Mouse (Mus musculus): ENCODE measurements around the gene Git2. TPM values are rescaled to one million over a fixed set of nuclear protein-coding genes. Genes with fewer than 3 reads are reported as not detected.
A peak's percentile ranks its signal among the peaks of the same experiment; 100 is the strongest.

The Git2 gene
- polyA plus RNA-seq, 1 experiment from 2014 or later, result 36.5 TPM

- Histone ChIP-seq H3K9me3 (ENCODE audit: low read length) (no peaks in the 10 kb centered on the region), H3K27ac (ENCODE audit: low read length) (no peak overlapping the region), H3K36me3 (ENCODE audit: insufficient read depth, low read length) (no peaks in the 10 kb centered on the region), H3K4me2 (replicated peaks; ENCODE audit: low read depth, low read length) (no peak overlapping the region), H3K27me3 (replicated peaks; ENCODE audit: insufficient read depth, low read length) (no peaks in the 10 kb centered on the region), H3K4me1 (ENCODE audit: insufficient read depth, low read depth, low read length) (peaks cover 10% of the 10 kb centered on the region; the same call in 1 of the 2 replicates), H3K9ac (replicated peaks; ENCODE audit: low read depth) (no peak overlapping the region), H3K4me3 (ENCODE audit: low read depth, low read length) (no peak overlapping the region)
- WGBS, result 47% methylated on average over 7 of the region's 7 CpGs
- peak; percentile 44 for DNase-seq (ENCODE audit: low spot score)
- TF ChIP-seq CTCF (IDR thresholded peaks at IDR 0.05) (no peak), EP300 (IDR thresholded peaks at IDR 0.05) (no peak)
- no peak for ATAC-seq
Measured at GRCm38 (mm10) chr5:114686726-114687210, 88.5 kb downstream of the Git2 start.

- Histone ChIP-seq H3K9ac (replicated peaks; ENCODE audit: low read depth) (no peak overlapping the region), H3K4me2 (replicated peaks; ENCODE audit: low read depth, low read length) (no peak overlapping the region), H3K27me3 (replicated peaks; ENCODE audit: insufficient read depth, low read length) (no peaks in the 10 kb centered on the region), H3K9me3 (ENCODE audit: low read length) (no peaks in the 10 kb centered on the region), H3K27ac (ENCODE audit: low read length) (no peak overlapping the region), H3K36me3 (ENCODE audit: insufficient read depth, low read length) (no peaks in the 10 kb centered on the region), H3K4me1 (ENCODE audit: insufficient read depth, low read depth, low read length) (peaks cover 10% of the 10 kb centered on the region; the same call in 1 of the 2 replicates), H3K4me3 (ENCODE audit: low read depth, low read length) (no peak overlapping the region)
- no peak for ATAC-seq
- WGBS, result 79% methylated on average over 5 of the region's 5 CpGs
- no peak for DNase-seq (ENCODE audit: low spot score)
- TF ChIP-seq CTCF (IDR thresholded peaks at IDR 0.05), result no peak
Measured at GRCm38 (mm10) chr5:114685986-114686385, 89.3 kb downstream of the Git2 start.

GRCm38 (mm10) chr5:114681717-114682116 lies 93.6 kb downstream of the Git2 start:
- no peak overlapping the region for H3K9ac ChIP-seq (replicated peaks; ENCODE audit: low read depth)
- ATAC-seq (peak; percentile 79), DNase-seq (ENCODE audit: low spot score) (peak; percentile 68)
- H3K27me3 ChIP-seq (replicated peaks; ENCODE audit: insufficient read depth, low read length), result no peaks in the 10 kb centered on the region
- no peaks in the 10 kb centered on the region for H3K36me3 ChIP-seq (ENCODE audit: insufficient read depth, low read length)
- 42% methylated on average over 8 of the region's 8 CpGs for WGBS
- TF ChIP-seq EP300 (IDR thresholded peaks at IDR 0.05) (peak; percentile 57), CTCF (IDR thresholded peaks at IDR 0.05) (no peak)
- peak overlapping the region; percentile 68 for H3K27ac ChIP-seq (ENCODE audit: low read length)
- H3K9me3 ChIP-seq (ENCODE audit: low read length), result no peaks in the 10 kb centered on the region
- H3K4me1 ChIP-seq (ENCODE audit: insufficient read depth, low read depth, low read length), result peaks cover 3% of the 10 kb centered on the region; the same call in 1 of the 2 replicates
- no peak overlapping the region for H3K4me2 ChIP-seq (replicated peaks; ENCODE audit: low read depth, low read length)
- no peak overlapping the region for H3K4me3 ChIP-seq (ENCODE audit: low read depth, low read length)

GRCm38 (mm10) chr5:114680676-114681285 lies 94.5 kb downstream of the Git2 start:
- Histone ChIP-seq H3K27me3 (replicated peaks; ENCODE audit: insufficient read depth, low read length) (no peaks in the 10 kb centered on the region), H3K36me3 (ENCODE audit: insufficient read depth, low read length) (peaks cover 3% of the 10 kb centered on the region; the same call in 1 of the 2 replicates), H3K4me3 (ENCODE audit: low read depth, low read length) (no peak overlapping the region), H3K4me1 (ENCODE audit: insufficient read depth, low read depth, low read length) (peaks cover 3% of the 10 kb centered on the region; the same call in 1 of the 2 replicates), H3K9me3 (ENCODE audit: low read length) (no peaks in the 10 kb centered on the region), H3K4me2 (replicated peaks; ENCODE audit: low read depth, low read length) (no peak overlapping the region), H3K9ac (replicated peaks; ENCODE audit: low read depth) (0 out of 2 replicates have a peak overlapping the region, but pooled peaks have one; percentile 5), H3K27ac (ENCODE audit: low read length) (peak overlapping the region; percentile 68)
- TF ChIP-seq EP300 (IDR thresholded peaks at IDR 0.05) (no peak), CTCF (IDR thresholded peaks at IDR 0.05) (no peak)
- WGBS, result 29% methylated on average over 19 of the region's 19 CpGs
- ATAC-seq, result peak; percentile 39; the same call in 1 of the 2 replicates
- DNase-seq (ENCODE audit: low spot score), result peak; percentile 55

- no peak for TF ChIP-seq CTCF (IDR thresholded peaks at IDR 0.05)
- no peak for TF ChIP-seq EP300 (IDR thresholded peaks at IDR 0.05)
- H3K4me3 ChIP-seq (ENCODE audit: low read depth, low read length), result no peak overlapping the region
- H3K9me3 ChIP-seq (ENCODE audit: low read length), result no peaks in the 10 kb centered on the region
- peaks cover 3% of the 10 kb centered on the region; the same call in 1 of the 2 replicates for H3K36me3 ChIP-seq (ENCODE audit: insufficient read depth, low read length)
- 0 out of 2 replicates have a peak overlapping the region, but pooled peaks have one; percentile 5 for H3K9ac ChIP-seq (replicated peaks; ENCODE audit: low read depth)
- H3K27me3 ChIP-seq (replicated peaks; ENCODE audit: insufficient read depth, low read length), result no peaks in the 10 kb centered on the region
- DNase-seq (ENCODE audit: low spot score) (no peak), ATAC-seq (no peak)
- WGBS, result 71% methylated on average over 17 of the region's 17 CpGs
- H3K27ac ChIP-seq (ENCODE audit: low read length), result peak overlapping the region; percentile 68
- no peak overlapping the region for H3K4me2 ChIP-seq (replicated peaks; ENCODE audit: low read depth, low read length)
- H3K4me1 ChIP-seq (ENCODE audit: insufficient read depth, low read depth, low read length), result peaks cover 3% of the 10 kb centered on the region; the same call in 1 of the 2 replicates
Measured at GRCm38 (mm10) chr5:114679841-114680591, 95.3 kb downstream of the Git2 start.

Small RNA genes within 50 kb of the gene (microRNA-seq; reads per million reads assigned to microRNA genes)
- gene Mir7028, result not detected

Other genes with a start within 250 kb of the Git2 start
- 1.9 and 2.3 TPM in 2 replicates for gene Fam222a, start 207.5 kb downstream of the Git2 start, polyA plus RNA-seq (2015; fragmentation: Nextera tagmentation; extraction: Ambion mirVana)
- gene Trpv4, start 117.1 kb downstream of the Git2 start, polyA plus RNA-seq (2015; fragmentation: Nextera tagmentation; extraction: Ambion mirVana), result 2.2 and 3.4 TPM in 2 replicates
- gene Gltp, start 84.5 kb downstream of the Git2 start, polyA plus RNA-seq (2015; fragmentation: Nextera tagmentation; extraction: Ambion mirVana), result 88.2 and 89.4 TPM in 2 replicates
- gene Tchp, start 67.8 kb downstream of the Git2 start, polyA plus RNA-seq (2015; fragmentation: Nextera tagmentation; extraction: Ambion mirVana), result 9.4 and 10.0 TPM in 2 replicates
- gene Ankrd13a, start 840 bp downstream of the Git2 start, polyA plus RNA-seq (2015; fragmentation: Nextera tagmentation; extraction: Ambion mirVana), result 110 and 115 TPM in 2 replicates
- gene 1500011B03Rik, start 48.0 kb upstream of the Git2 start, polyA plus RNA-seq (2015; fragmentation: Nextera tagmentation; extraction: Ambion mirVana), result 72.8 and 97.5 TPM in 2 replicates
- not detected in 2 replicates for gene 4930519G04Rik, start 78.1 kb upstream of the Git2 start, polyA plus RNA-seq (2015; fragmentation: Nextera tagmentation; extraction: Ambion mirVana)
- gene Gm9936, start 83.2 kb upstream of the Git2 start, polyA plus RNA-seq (2015; fragmentation: Nextera tagmentation; extraction: Ambion mirVana), result not detected in 2 replicates
- gene Oasl2, start 121.4 kb upstream of the Git2 start, polyA plus RNA-seq (2015; fragmentation: Nextera tagmentation; extraction: Ambion mirVana), result 15.7 and 17.3 TPM in 2 replicates
- gene Oasl1, start 147.7 kb upstream of the Git2 start, polyA plus RNA-seq (2015; fragmentation: Nextera tagmentation; extraction: Ambion mirVana), result 0.92 and 1.8 TPM in 2 replicates
- gene 2210016L21Rik, start 166.6 kb upstream of the Git2 start, polyA plus RNA-seq (2015; fragmentation: Nextera tagmentation; extraction: Ambion mirVana), result 41.0 and 41.4 TPM in 2 replicates
- gene Hnf1a, start 195.6 kb upstream of the Git2 start, polyA plus RNA-seq (2015; fragmentation: Nextera tagmentation; extraction: Ambion mirVana), result not detected in 2 replicates
- gene Sppl3, start 235.6 kb upstream of the Git2 start, polyA plus RNA-seq (2015; fragmentation: Nextera tagmentation; extraction: Ambion mirVana), result 16.6 and 22.8 TPM in 2 replicates